Mouse (Mus musculus): ENCODE measurements around the gene Plxna1. TPM values are rescaled to one million over a fixed set of nuclear protein-coding genes. Genes with fewer than 3 reads are reported as not detected.

Gene Plxna1
- total and polyA plus RNA-seq, 3 experiments, result 7.2 to 25.8 TPM; not detected in 1

- no peaks in the 10 kb centered on the region for H3K79me2 ChIP-seq (ENCODE audit: control insufficient read depth, insufficient read depth, low read length, poor library complexity)
- DNase-seq (ENCODE audit: low read depth, low spot score), result no peak
- peaks cover 0 to 5% of the 10 kb centered on the region in 2 experiments; a peak in 2 of 4 replicates for H3K36me3 ChIP-seq (ENCODE audit: control insufficient read depth in 1 of 2, insufficient read depth in 2 of 2, low read length in 2 of 2)
- no peak overlapping the region for H3K9ac ChIP-seq (ENCODE audit: control insufficient read depth, low read depth, low read length, poor library complexity, severe bottlenecking)
- H3K27ac ChIP-seq (ENCODE audit: control insufficient read depth, low read depth, low read length), result no peak overlapping the region
- H3K4me1 ChIP-seq (ENCODE audit: control insufficient read depth in 1 of 2, insufficient read depth in 2 of 2, low read length in 2 of 2), result peaks cover 2 to 3% of the 10 kb centered on the region in 2 experiments; a peak in 2 of 4 replicates
- TF ChIP-seq RCOR1 (IDR thresholded peaks at IDR 0.05; ENCODE audit: low read depth, low read length) (no peak), SMC3 (IDR thresholded peaks at IDR 0.05; ENCODE audit: low read depth, low read length) (no peak), ZC3H11A (IDR thresholded peaks at IDR 0.05; ENCODE audit: low read depth, low read length) (no peak), CHD1 (IDR thresholded peaks at IDR 0.05; ENCODE audit: low read depth, low read length) (no peak), MAFK (IDR thresholded peaks at IDR 0.05; ENCODE audit: borderline replicate concordance, low read depth, low read length) (no peak), MAZ (IDR thresholded peaks at IDR 0.05; ENCODE audit: low read depth, low read length) (no peak), MXI1 (IDR thresholded peaks at IDR 0.05; ENCODE audit: low read depth, low read length) (no peak), POLR2AphosphoS5 (IDR thresholded peaks at IDR 0.05; ENCODE audit: borderline replicate concordance, low read depth, low read length) (no peak), ZNF384 (IDR thresholded peaks at IDR 0.05; ENCODE audit: low read depth, low read length) (no peak), POLR2A (IDR thresholded peaks at IDR 0.05; ENCODE audit: control insufficient read depth in 1 of 2, insufficient read depth in 1 of 2, low read depth in 1 of 2, low read length in 2 of 2, poor library complexity in 1 of 2) (no peak), MEF2A (IDR thresholded peaks at IDR 0.05; ENCODE audit: extremely low read depth, insufficient replicate concordance, low read depth, low read length, poor library complexity, severe bottlenecking) (no peak), HCFC1 (IDR thresholded peaks at IDR 0.05; ENCODE audit: low read depth, low read length) (no peak), NRF1 (IDR thresholded peaks at IDR 0.05; ENCODE audit: insufficient read depth, low read depth, low read length, poor library complexity, severe bottlenecking) (no peak), POLR2AphosphoS2 (IDR thresholded peaks at IDR 0.05; ENCODE audit: low read length) (no peak), NELFE (IDR thresholded peaks at IDR 0.05; ENCODE audit: low read depth, low read length) (no peak), ZMIZ1 (IDR thresholded peaks at IDR 0.05; ENCODE audit: low read depth, low read length) (no peak), ETS1 (IDR thresholded peaks at IDR 0.05; ENCODE audit: low read depth, low read length) (no peak)
- H3K27me3 ChIP-seq (ENCODE audit: control insufficient read depth in 1 of 2, insufficient read depth in 2 of 2, low read length in 2 of 2), result no peaks in the 10 kb centered on the region
- no peak overlapping the region for H3K4me3 ChIP-seq (ENCODE audit: control insufficient read depth in 1 of 2, insufficient read depth in 1 of 2, low read depth in 2 of 2, low read length in 2 of 2)
- H3K9me3 ChIP-seq (replicated peaks; ENCODE audit: insufficient read depth, low read length), result no peaks in the 10 kb centered on the region
Observed at GRCm38 (mm10) chr6:89393820-89394219, 31.4 kb upstream of the Plxna1 start.

- Histone ChIP-seq H3K9me3 (replicated peaks; ENCODE audit: insufficient read depth, low read length) (no peaks in the 10 kb centered on the region), H3K9ac (ENCODE audit: control insufficient read depth, low read depth, low read length, poor library complexity, severe bottlenecking) (no peak overlapping the region), H3K27ac (ENCODE audit: control insufficient read depth, low read depth, low read length) (no peak overlapping the region), H3K36me3 (ENCODE audit: control insufficient read depth in 1 of 2, insufficient read depth in 2 of 2, low read length in 2 of 2) (no peaks in the 10 kb centered on the region), H3K4me1 (ENCODE audit: control insufficient read depth in 1 of 2, insufficient read depth in 2 of 2, low read length in 2 of 2) (0 out of 4 replicates have a peak, but pooled peaks cover 0 to 1% of the 10 kb centered on the region in 2 experiments), H3K4me3 (ENCODE audit: control insufficient read depth in 1 of 2, insufficient read depth in 1 of 2, low read depth in 2 of 2, low read length in 2 of 2) (no peak overlapping the region), H3K79me2 (ENCODE audit: control insufficient read depth, insufficient read depth, low read length, poor library complexity) (no peaks in the 10 kb centered on the region), H3K27me3 (ENCODE audit: control insufficient read depth in 1 of 2, insufficient read depth in 2 of 2, low read length in 2 of 2) (no peaks in the 10 kb centered on the region)
- no peak for TF ChIP-seq TCF12 (IDR thresholded peaks at IDR 0.05; ENCODE audit: low read depth, low read length)
- no peak for TF ChIP-seq MEF2A (IDR thresholded peaks at IDR 0.05; ENCODE audit: extremely low read depth, insufficient replicate concordance, low read depth, low read length, poor library complexity, severe bottlenecking)
- TF ChIP-seq UBTF (IDR thresholded peaks at IDR 0.05; ENCODE audit: borderline replicate concordance, insufficient read depth, low read depth, low read length), result no peak
- no peak for TF ChIP-seq TBP (IDR thresholded peaks at IDR 0.05; ENCODE audit: low read depth, low read length)
- DNase-seq (ENCODE audit: low read depth, low spot score), result no peak
Observed at GRCm38 (mm10) chr6:89392213-89392612, 29.8 kb upstream of the Plxna1 start.

All from MEL (cell line).